Comparison of ENCODE assay signal across 37 mouse cellular contexts in genomic region chr4:56746345-56746744, GRCm38 (mm10). TPM values are rescaled to one million over a fixed set of nuclear protein-coding genes. Genes with fewer than 3 reads are reported as not detected.
"Had no signal": no experiment of that assay in that cellular context is flagged by ENCODE, and none has a peak within 500 bp of the region (broad histone marks: within the 10 kb centered on the region; RNA-seq: fewer than 3 reads in every experiment).

No protein-coding gene starts in this region.

- H3K27ac ChIP-seq: gastrocnemius, adult 2 months; heart, adult 2 months; heart, embryonic 10.5 days; hindbrain, embryonic 10.5 days; hindbrain, embryonic 12.5 days; hindbrain, embryonic 14.5 days; intestine, embryonic 15.5 days; kidney, embryonic 15.5 days; layer of hippocampus, adult 2 months; left cerebral cortex, adult 2 months; limb, embryonic 12.5 days; limb, embryonic 15.5 days; liver, embryonic 12.5 days had no signal

- DNase-seq: gastrocnemius, adult 2 months; gastrocnemius, postnatal 10 days; gastrocnemius, postnatal 25 days; heart, adult 2 months; heart, postnatal 10 days; heart, postnatal 4 days; kidney, adult 2 months; kidney, adult 9 months; kidney, postnatal 10 days; kidney, postnatal 25 days; kidney, postnatal 4 days; left cerebral cortex, postnatal 4 days had no signal

- H3K4me1 ChIP-seq: heart, embryonic 10.5 days; hindbrain, embryonic 10.5 days; hindbrain, embryonic 12.5 days; intestine, embryonic 15.5 days; kidney, embryonic 15.5 days; limb, embryonic 12.5 days; limb, embryonic 15.5 days; liver, embryonic 12.5 days had no signal

- ATAC-seq: hindbrain, embryonic 16.5 days; inflammation-experienced regulatory T-cells, adult 6 months; intestine, embryonic 15.5 days; intestine, postnatal 0 days; liver, embryonic 12.5 days had no signal

- H3K4me2 ChIP-seq: heart, embryonic 12.5 days; hindbrain, embryonic 12.5 days; hindbrain, embryonic 14.5 days; intestine, embryonic 15.5 days; kidney, embryonic 15.5 days; limb, embryonic 12.5 days; limb, embryonic 15.5 days; liver, embryonic 12.5 days had no signal

- H3K4me3 ChIP-seq: gastrocnemius, adult 2 months; heart, adult 2 months; heart, embryonic 10.5 days; heart, embryonic 12.5 days; hindbrain, embryonic 10.5 days; hindbrain, embryonic 12.5 days; intestine, embryonic 15.5 days; kidney, embryonic 15.5 days; layer of hippocampus, adult 2 months; left cerebral cortex, adult 2 months; limb, embryonic 12.5 days; limb, embryonic 15.5 days; liver, embryonic 12.5 days had no signal

- H3K9ac ChIP-seq: heart, embryonic 12.5 days; hindbrain, embryonic 12.5 days; hindbrain, embryonic 14.5 days; intestine, embryonic 15.5 days; kidney, embryonic 15.5 days; limb, embryonic 12.5 days; limb, embryonic 15.5 days; liver, embryonic 12.5 days had no signal

- H3K27me3 ChIP-seq: heart, embryonic 12.5 days; hindbrain, embryonic 12.5 days; intestine, embryonic 15.5 days; kidney, embryonic 15.5 days; limb, embryonic 12.5 days; limb, embryonic 15.5 days; liver, embryonic 12.5 days had no signal

- H3K9me3 ChIP-seq: heart, embryonic 10.5 days; heart, embryonic 12.5 days; hindbrain, embryonic 10.5 days; hindbrain, embryonic 12.5 days; intestine, embryonic 15.5 days; kidney, embryonic 15.5 days; limb, embryonic 12.5 days; limb, embryonic 15.5 days; liver, embryonic 12.5 days had no signal

RNA-seq across cellular contexts. Expression of gene Actl7a, which starts 3.1 kb away (rescaled TPM):
- total RNA-seq: gastrocnemius, adult 2 months; gastrocnemius, postnatal 10 days; gastrocnemius, postnatal 25 days; gastrocnemius, postnatal 4 days; granulocyte monocyte progenitor cell, adult 5-6 weeks; heart, adult 2 months; heart, postnatal 10 days; heart, postnatal 25 days; heart, postnatal 4 days; layer of hippocampus, adult 2 months; layer of hippocampus, postnatal 10 days; layer of hippocampus, postnatal 25 days; left cerebral cortex, adult 2 months; left cerebral cortex, postnatal 25 days; left cerebral cortex, postnatal 4 days; liver, adult 2 months had no signal
- polyA plus RNA-seq: frontal cortex, adult 2 months; heart, embryonic 10.5 days; heart, embryonic 12.5 days; heart, embryonic 14.5 days; heart, embryonic 16.5 days; hindbrain, embryonic 10.5 days; hindbrain, embryonic 12.5 days; hindbrain, embryonic 14.5 days; hindbrain, embryonic 16.5 days; inflammation-experienced regulatory T-cells, adult 6 months; intestine, embryonic 15.5 days; intestine, postnatal 0 days; kidney, embryonic 15.5 days; limb, embryonic 12.5 days; limb, embryonic 15.5 days; liver, adult 2 months; liver, embryonic 12.5 days had no signal

RNA-seq across cellular contexts. Expression of gene Actl7b, which starts 5.1 kb away (rescaled TPM):
- total RNA-seq: gastrocnemius, adult 2 months; gastrocnemius, postnatal 10 days; gastrocnemius, postnatal 25 days; gastrocnemius, postnatal 4 days; granulocyte monocyte progenitor cell, adult 5-6 weeks; heart, adult 2 months; heart, postnatal 10 days; heart, postnatal 25 days; heart, postnatal 4 days; left cerebral cortex, adult 2 months; left cerebral cortex, postnatal 4 days; liver, adult 2 months had no signal
- polyA plus RNA-seq: heart, embryonic 10.5 days; heart, embryonic 12.5 days; heart, embryonic 14.5 days; heart, embryonic 16.5 days; hindbrain, embryonic 10.5 days; hindbrain, embryonic 12.5 days; hindbrain, embryonic 14.5 days; hindbrain, embryonic 16.5 days; inflammation-experienced regulatory T-cells, adult 6 months; intestine, embryonic 15.5 days; intestine, postnatal 0 days; kidney, embryonic 15.5 days; limb, embryonic 15.5 days; liver, adult 2 months; liver, embryonic 12.5 days had no signal

RNA-seq across cellular contexts. Expression of gene Gm26657, which starts 6.5 kb away (rescaled TPM):
- total RNA-seq: gastrocnemius, adult 2 months; gastrocnemius, postnatal 10 days; gastrocnemius, postnatal 25 days; gastrocnemius, postnatal 4 days; granulocyte monocyte progenitor cell, adult 5-6 weeks; heart, adult 2 months; heart, postnatal 10 days; heart, postnatal 25 days; heart, postnatal 4 days; layer of hippocampus, adult 2 months; layer of hippocampus, postnatal 10 days; layer of hippocampus, postnatal 25 days; left cerebral cortex, adult 2 months; left cerebral cortex, postnatal 25 days; left cerebral cortex, postnatal 4 days; liver, adult 2 months had no signal
- polyA plus RNA-seq: frontal cortex, adult 2 months; heart, adult 2 months; heart, embryonic 10.5 days; heart, embryonic 12.5 days; heart, embryonic 14.5 days; heart, embryonic 16.5 days; hindbrain, embryonic 10.5 days; hindbrain, embryonic 12.5 days; hindbrain, embryonic 14.5 days; hindbrain, embryonic 16.5 days; inflammation-experienced regulatory T-cells, adult 6 months; intestine, embryonic 15.5 days; intestine, postnatal 0 days; kidney, adult 2 months; kidney, embryonic 15.5 days; limb, embryonic 12.5 days; limb, embryonic 15.5 days; liver, adult 2 months; liver, embryonic 12.5 days had no signal
